19 mouse cellular contexts compared by ENCODE assay signal in genomic region chr6:147105529-147105928, GRCm38 (mm10). TPM values are rescaled to one million over a fixed set of nuclear protein-coding genes. Genes with fewer than 3 reads are reported as not detected.
"Had no signal": no experiment of that assay in that cellular context is flagged by ENCODE, and none has a peak within 500 bp of the region (broad histone marks: within the 10 kb centered on the region; RNA-seq: fewer than 3 reads in every experiment).

No protein-coding gene starts in this region.

- H3K9ac ChIP-seq: intestine, embryonic 15.5 days; limb, embryonic 13.5 days; liver, embryonic 14.5 days; liver, postnatal 0 days; lung, embryonic 14.5 days; neural tube, embryonic 13.5 days had no signal

- H3K27me3 ChIP-seq: intestine, embryonic 15.5 days; limb, embryonic 13.5 days; neural tube, embryonic 13.5 days had no signal

- H3K4me2 ChIP-seq: intestine, embryonic 15.5 days; limb, embryonic 13.5 days; lung, embryonic 14.5 days; neural tube, embryonic 13.5 days had no signal

- H3K4me3 ChIP-seq: intestine, embryonic 15.5 days; layer of hippocampus, adult 2 months; limb, embryonic 10.5 days; limb, embryonic 13.5 days; neural tube, embryonic 13.5 days had no signal

- H3K9me3 ChIP-seq: intestine, embryonic 15.5 days; limb, embryonic 10.5 days; limb, embryonic 13.5 days; neural tube, embryonic 13.5 days had no signal

- H3K4me1 ChIP-seq: intestine, embryonic 15.5 days; limb, embryonic 13.5 days had no signal

- ATAC-seq: intestine, embryonic 15.5 days; liver, postnatal 0 days; lung, postnatal 0 days had no signal

- H3K27ac ChIP-seq: intestine, embryonic 15.5 days; kidney, postnatal 0 days; layer of hippocampus, adult 2 months; limb, embryonic 10.5 days; limb, embryonic 13.5 days; liver, embryonic 14.5 days; macrophage; neural tube, embryonic 13.5 days had no signal

- DNase-seq: kidney, adult 18-20 months; kidney, adult 9 months; kidney, postnatal 25 days; layer of hippocampus, adult 9-11 months; liver, postnatal 0 days; lung, embryonic 14.5 days; thymus, adult 2 months; thymus, postnatal 14 days; thymus, postnatal 4 days had no signal

RNA-seq across cellular contexts. Expression of gene Mansc4, which starts 18.7 kb away (rescaled TPM):
- total RNA-seq: megakaryocyte, adult 5-6 weeks had no signal
- polyA plus RNA-seq: liver, embryonic 14.5 days; liver, postnatal 0 days; macrophage had no signal
